19 mouse cellular contexts compared by ENCODE assay signal in the genomic region with DNA sequence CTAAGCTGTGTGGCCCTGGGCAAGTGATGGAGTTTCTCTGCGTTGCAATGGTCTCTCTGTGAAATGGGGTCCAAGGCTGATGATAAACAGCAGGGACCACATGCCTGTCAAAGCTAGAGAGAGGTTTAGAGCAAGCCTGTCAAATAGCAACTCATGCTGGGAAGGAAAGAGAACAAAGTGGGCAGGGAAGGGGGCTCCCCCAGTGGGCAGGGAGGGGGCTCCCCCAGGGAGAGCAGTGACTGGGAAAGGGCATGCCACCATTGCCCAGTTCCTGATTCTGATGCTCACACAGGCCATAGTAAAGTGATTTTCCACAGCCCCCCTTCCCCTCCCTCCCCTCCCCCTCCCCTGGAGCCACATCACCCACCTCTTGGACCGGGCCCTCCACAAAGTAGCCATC. TPM values are rescaled to one million over a fixed set of nuclear protein-coding genes. Genes with fewer than 3 reads are reported as not detected.
DNase-seq lines count a peak whose midpoint lies in the region; ATAC-seq and TF ChIP-seq lines count a peak whose summit lies in the region.
"Had no signal": no experiment of that assay in that cellular context is flagged by ENCODE, and none has a peak within 500 bp of the region (broad histone marks: within the 10 kb centered on the region; RNA-seq: fewer than 3 reads in every experiment).

No protein-coding gene starts in this region.

- 57% methylated on average over 2 of the region's 2 CpGs for WGBS in heart, embryonic 10.5 days
- WGBS in limb, embryonic 13.5 days = 61% methylated on average over 2 of the region's 2 CpGs
- WGBS in limb, embryonic 10.5 days = 82% methylated on average over 2 of the region's 2 CpGs
- 81% methylated on average over 2 of the region's 2 CpGs for WGBS in midbrain, embryonic 10.5 days
- 73% methylated on average over 2 of the region's 2 CpGs for WGBS in midbrain, embryonic 15.5 days
- 82% methylated on average over 1 of the region's 2 CpGs for WGBS in stomach, postnatal 0 days

- no peak for DNase-seq in heart, embryonic 10.5 days (ENCODE audit: low spot score)
- DNase-seq in heart, postnatal 10 days = no peak
- no peak for DNase-seq in limb, embryonic 10.5 days (ENCODE audit: low spot score)
- no peak for DNase-seq in midbrain, embryonic 10.5 days (ENCODE audit: low spot score)
- no peak for DNase-seq in stomach, postnatal 0 days (ENCODE audit: low spot score)
- DNase-seq in thymus, adult 18-20 months = no peak
- DNase-seq: cerebellum, adult 11-12 months; cerebellum, adult 9-11 months; cerebellum, postnatal 36 days; gastrocnemius, postnatal 36 days; heart, adult 11 months; heart, postnatal 14 days had no signal

- H3K27ac ChIP-seq in heart, embryonic 10.5 days = 0 out of 2 replicates have a peak overlapping the region, but pooled peaks have one; percentile 30
- no peak overlapping the region for H3K27ac ChIP-seq in limb, embryonic 13.5 days
- no peak overlapping the region for H3K27ac ChIP-seq in limb, embryonic 10.5 days
- 0 out of 2 replicates have a peak overlapping the region, but pooled peaks have one; percentile 14 for H3K27ac ChIP-seq in midbrain, embryonic 10.5 days (replicated peaks)
- H3K27ac ChIP-seq in midbrain, embryonic 15.5 days = no peak overlapping the region
- H3K27ac ChIP-seq in stomach, postnatal 0 days (replicated peaks) = peak overlapping the region; percentile 70
- H3K27ac ChIP-seq: hindbrain, embryonic 15.5 days had no signal

- no peak for ATAC-seq in limb, embryonic 13.5 days (ENCODE audit: low FRiP score, low read depth)
- ATAC-seq in midbrain, embryonic 15.5 days (replicated peaks) = no peak
- ATAC-seq in stomach, postnatal 0 days (ENCODE audit: low FRiP score, low TSS enrichment) = no peak
- ATAC-seq: activated CD4-positive, CD25-positive, alpha-beta regulatory T cell, adult 4 months; forebrain, embryonic 14.5 days had no signal

- no peak for TF ChIP-seq EP300 in stomach, postnatal 0 days (optimal IDR thresholded peaks at IDR 0.05)

- peaks cover 51% of the 10 kb centered on the region for H3K4me1 ChIP-seq in heart, embryonic 10.5 days
- peaks cover 15% of the 10 kb centered on the region for H3K4me1 ChIP-seq in limb, embryonic 13.5 days
- H3K4me1 ChIP-seq in limb, embryonic 10.5 days = peaks cover 45% of the 10 kb centered on the region
- H3K4me1 ChIP-seq in midbrain, embryonic 10.5 days = peaks cover 8% of the 10 kb centered on the region
- no peaks in the 10 kb centered on the region for H3K4me1 ChIP-seq in midbrain, embryonic 15.5 days
- H3K4me1 ChIP-seq in stomach, postnatal 0 days (replicated peaks; ENCODE audit: control insufficient read depth, insufficient read depth) = no peaks in the 10 kb centered on the region
- H3K4me1 ChIP-seq: hindbrain, embryonic 15.5 days had no signal

- no peak for TF ChIP-seq CTCF in stomach, postnatal 0 days (IDR thresholded peaks at IDR 0.05; ENCODE audit: low read depth)

- peaks cover 4% of the 10 kb centered on the region; the same call in 1 of the 2 replicates for H3K9me3 ChIP-seq in heart, embryonic 10.5 days
- H3K9me3 ChIP-seq in limb, embryonic 13.5 days = peaks cover 8% of the 10 kb centered on the region
- no peaks in the 10 kb centered on the region for H3K9me3 ChIP-seq in limb, embryonic 10.5 days (replicated peaks)
- no peaks in the 10 kb centered on the region; the same call in 1 of the 2 replicates for H3K9me3 ChIP-seq in midbrain, embryonic 10.5 days (replicated peaks)
- H3K9me3 ChIP-seq in midbrain, embryonic 15.5 days = 0 out of 2 replicates have a peak, but pooled peaks cover 2% of the 10 kb centered on the region
- H3K9me3 ChIP-seq in stomach, postnatal 0 days (ENCODE audit: control insufficient read depth, low read length) = no peaks in the 10 kb centered on the region

- H3K4me3 ChIP-seq in heart, embryonic 10.5 days = no peak overlapping the region
- no peak overlapping the region for H3K4me3 ChIP-seq in limb, embryonic 13.5 days
- no peak overlapping the region for H3K4me3 ChIP-seq in limb, embryonic 10.5 days
- no peak overlapping the region for H3K4me3 ChIP-seq in midbrain, embryonic 10.5 days
- no peak overlapping the region for H3K4me3 ChIP-seq in midbrain, embryonic 15.5 days
- no peak overlapping the region for H3K4me3 ChIP-seq in stomach, postnatal 0 days (ENCODE audit: low read depth, low read length)
- H3K4me3 ChIP-seq: hindbrain, embryonic 15.5 days had no signal

- H3K4me2 ChIP-seq in limb, embryonic 13.5 days (replicated peaks) = no peak overlapping the region
- H3K4me2 ChIP-seq in midbrain, embryonic 15.5 days = no peak overlapping the region
- H3K4me2 ChIP-seq in stomach, postnatal 0 days (replicated peaks; ENCODE audit: low read depth) = 0 out of 2 replicates have a peak overlapping the region, but pooled peaks have one; percentile 5
- H3K4me2 ChIP-seq: hindbrain, embryonic 15.5 days had no signal

- no peaks in the 10 kb centered on the region for H3K27me3 ChIP-seq in heart, embryonic 10.5 days (ENCODE audit: insufficient read depth, poor library complexity, severe bottlenecking)
- H3K27me3 ChIP-seq in limb, embryonic 13.5 days = 0 out of 2 replicates have a peak, but pooled peaks cover under 1% of the 10 kb centered on the region
- no peaks in the 10 kb centered on the region for H3K27me3 ChIP-seq in limb, embryonic 10.5 days (ENCODE audit: low read depth, poor library complexity, severe bottlenecking)
- no peaks in the 10 kb centered on the region for H3K27me3 ChIP-seq in midbrain, embryonic 10.5 days (ENCODE audit: low read depth, poor library complexity, severe bottlenecking)
- H3K27me3 ChIP-seq in midbrain, embryonic 15.5 days (replicated peaks) = no peaks in the 10 kb centered on the region
- no peaks in the 10 kb centered on the region for H3K27me3 ChIP-seq in stomach, postnatal 0 days (ENCODE audit: control insufficient read depth, insufficient read depth, low read length)
- H3K27me3 ChIP-seq: hindbrain, embryonic 15.5 days; Patski had no signal

- H3K9ac ChIP-seq in limb, embryonic 13.5 days = peak overlapping the region; percentile 13; the same call in 1 of the 2 replicates
- H3K9ac ChIP-seq in midbrain, embryonic 15.5 days = no peak overlapping the region
- H3K9ac ChIP-seq in stomach, postnatal 0 days (ENCODE audit: low read length) = no peak overlapping the region
- H3K9ac ChIP-seq: hindbrain, embryonic 15.5 days had no signal

- intact Hi-C loops in heart, postnatal 10 days (cut with DNase I) = no loop called here

- H3K36me3 ChIP-seq in heart, embryonic 10.5 days = peaks cover 12% of the 10 kb centered on the region; the same call in 1 of the 2 replicates
- H3K36me3 ChIP-seq in limb, embryonic 13.5 days = peaks cover 7% of the 10 kb centered on the region; the same call in 1 of the 2 replicates
- no peaks in the 10 kb centered on the region for H3K36me3 ChIP-seq in limb, embryonic 10.5 days
- no peaks in the 10 kb centered on the region for H3K36me3 ChIP-seq in midbrain, embryonic 10.5 days
- no peaks in the 10 kb centered on the region for H3K36me3 ChIP-seq in midbrain, embryonic 15.5 days (replicated peaks)
- no peaks in the 10 kb centered on the region for H3K36me3 ChIP-seq in stomach, postnatal 0 days (ENCODE audit: control insufficient read depth, insufficient read depth, low read length)
- H3K36me3 ChIP-seq: hindbrain, embryonic 15.5 days had no signal

RNA-seq across cellular contexts. Expression of a gene that starts 7.5 kb away (rescaled TPM):
- 1.3 and 2.5 TPM in 2 replicates for polyA plus RNA-seq in heart, embryonic 10.5 days (2016; fragmentation: Nextera tagmentation; extraction: Ambion mirVana)
- under 1 TPM; 0.91 to 0.97 TPM for total RNA-seq in heart, postnatal 10 days (2021)
- 2.6 and 2.8 TPM in 2 replicates for polyA plus RNA-seq in limb, embryonic 13.5 days (2015; fragmentation: Nextera tagmentation; extraction: Ambion mirVana)
- polyA plus RNA-seq in limb, embryonic 10.5 days (2016; fragmentation: Nextera tagmentation; extraction: Ambion mirVana) = 0.44 and 0.49 TPM in 2 replicates
- polyA plus RNA-seq in midbrain, embryonic 10.5 days (2016; fragmentation: Nextera tagmentation; extraction: Ambion mirVana) = 0.86 and 0.97 TPM in 2 replicates
- 0.66 and 0.70 TPM in 2 replicates for polyA plus RNA-seq in midbrain, embryonic 15.5 days (2015; fragmentation: Nextera tagmentation; extraction: Ambion mirVana)
- polyA plus RNA-seq in stomach, postnatal 0 days (2015; fragmentation: Nextera tagmentation; extraction: Ambion mirVana) = 3.0 and 3.2 TPM in 2 replicates
- total RNA-seq: hematopoietic stem cell, adult 5-6 weeks had no signal

Comparison
In these comparisons a context has a peak if more than half of its experiments do, and no peak if none do; other contexts are left out.
1. H3K27ac ChIP-seq: peak in heart, embryonic 10.5 days (single experiment), midbrain, embryonic 10.5 days (single experiment) and stomach, postnatal 0 days (single experiment); none in limb, embryonic 13.5 days (single experiment), limb, embryonic 10.5 days (single experiment) and midbrain, embryonic 15.5 days (single experiment).